Comparison of ENCODE assay signal across 17 mouse cellular contexts in genomic region chr2:179086915-179087314, GRCm38 (mm10).
"Had no signal": no experiment of that assay in that cellular context is flagged by ENCODE, and none has a peak within 500 bp of the region (broad histone marks: within the 10 kb centered on the region; RNA-seq: fewer than 3 reads in every experiment).

No protein-coding gene starts in this region.

- DNase-seq: left cerebral cortex, postnatal 4 days; liver; liver, embryonic 13.5 days; liver, postnatal 0 days; lung, adult 18-20 months; lung, adult 2 months; lung, embryonic 14.5 days; lung, postnatal 10 days; lung, postnatal 14 days; lung, postnatal 36 days; lung, postnatal 4 days; midbrain, embryonic 14.5 days had no signal

- ATAC-seq: liver, embryonic 12.5 days; liver, postnatal 0 days; lung, postnatal 0 days; midbrain, embryonic 13.5 days; midbrain, embryonic 15.5 days; midbrain, embryonic 16.5 days had no signal
